ENCODE assay signal across 10 mouse cellular contexts in the genomic region with DNA sequence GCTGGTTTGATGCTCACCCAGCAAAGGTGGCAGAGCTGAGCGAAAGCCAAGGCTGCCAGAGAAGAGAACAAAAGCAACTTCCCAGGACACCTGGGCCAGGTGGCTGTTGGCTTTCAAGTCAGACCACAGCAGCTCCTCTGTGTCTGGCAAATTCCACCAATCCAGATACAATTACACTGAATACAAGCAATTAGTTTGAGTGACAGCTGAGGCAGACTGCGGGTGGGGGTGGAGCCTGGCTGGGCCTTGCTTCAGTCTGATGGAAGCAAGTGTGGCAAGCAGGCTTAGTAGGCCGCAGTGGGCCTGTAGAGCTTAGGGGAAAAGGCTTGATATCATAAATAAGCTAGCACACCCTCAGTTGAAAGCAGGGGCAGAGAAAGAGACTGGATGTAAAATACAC.
DNase-seq lines count a peak whose midpoint lies in the region; ATAC-seq and TF ChIP-seq lines count a peak whose summit lies in the region.
"Had no signal": no experiment of that assay in that cellular context is flagged by ENCODE, and none has a peak within 500 bp of the region (broad histone marks: within the 10 kb centered on the region; RNA-seq: fewer than 3 reads in every experiment).

No protein-coding gene starts in this region.

- no peak overlapping the region for H3K9ac ChIP-seq in lung, embryonic 14.5 days
- no peak overlapping the region for H3K9ac ChIP-seq in lung, postnatal 0 days (replicated peaks; ENCODE audit: low read depth)
- H3K9ac ChIP-seq in embryonic facial prominence, embryonic 14.5 days (ENCODE audit: low read depth, low read length), result no peak overlapping the region
- no peak overlapping the region for H3K9ac ChIP-seq in stomach, embryonic 15.5 days
- H3K9ac ChIP-seq in liver, embryonic 12.5 days, result no peak overlapping the region

- H3K27ac ChIP-seq in lung, embryonic 14.5 days (ENCODE audit: low read depth), result no peak overlapping the region; the same call in 1 of the 2 replicates
- no peak overlapping the region for H3K27ac ChIP-seq in lung, postnatal 0 days (ENCODE audit: low read length)
- H3K27ac ChIP-seq in embryonic facial prominence, embryonic 14.5 days (replicated peaks; ENCODE audit: low read depth, low read length), result no peak overlapping the region
- H3K27ac ChIP-seq in stomach, embryonic 15.5 days, result no peak overlapping the region
- H3K27ac ChIP-seq in liver, embryonic 12.5 days, result no peak overlapping the region

- H3K27me3 ChIP-seq in lung, embryonic 14.5 days (ENCODE audit: insufficient read depth, low read length), result no peaks in the 10 kb centered on the region; the same call in 1 of the 2 replicates
- no peaks in the 10 kb centered on the region for H3K27me3 ChIP-seq in lung, postnatal 0 days (replicated peaks; ENCODE audit: insufficient read depth, low read length)
- no peaks in the 10 kb centered on the region for H3K27me3 ChIP-seq in embryonic facial prominence, embryonic 14.5 days (replicated peaks; ENCODE audit: control insufficient read depth, insufficient read depth, low read length)
- H3K27me3 ChIP-seq in stomach, embryonic 15.5 days (replicated peaks), result no peaks in the 10 kb centered on the region
- H3K27me3 ChIP-seq in liver, embryonic 12.5 days (replicated peaks), result no peaks in the 10 kb centered on the region

- no peak for TF ChIP-seq CTCF in lung, embryonic 14.5 days (IDR thresholded peaks at IDR 0.05; ENCODE audit: low read depth)
- TF ChIP-seq CTCF in lung, postnatal 0 days (IDR thresholded peaks at IDR 0.05), result no peak

- peak; percentile 9 for DNase-seq in lung, embryonic 14.5 days
- no peak for DNase-seq in lung, postnatal 0 days (ENCODE audit: low spot score)
- peak; percentile 82 for DNase-seq in embryonic facial prominence, embryonic 14.5 days (ENCODE audit: low spot score)
- DNase-seq in layer of hippocampus, postnatal 10 days (ENCODE audit: low spot score in 2 of 2), result peak; percentile 39 to 60
- DNase-seq in thymus, postnatal 25 days, result no peak
- DNase-seq: heart, postnatal 14 days; right cerebral cortex, postnatal 25 days had no signal

- H3K4me2 ChIP-seq in lung, embryonic 14.5 days, result no peak overlapping the region
- H3K4me2 ChIP-seq in lung, postnatal 0 days (replicated peaks; ENCODE audit: low read depth, low read length), result no peak overlapping the region
- H3K4me2 ChIP-seq in embryonic facial prominence, embryonic 14.5 days (ENCODE audit: low read depth, low read length), result no peak overlapping the region
- no peak overlapping the region for H3K4me2 ChIP-seq in stomach, embryonic 15.5 days
- H3K4me2 ChIP-seq in liver, embryonic 12.5 days, result no peak overlapping the region

- no peaks in the 10 kb centered on the region for H3K9me3 ChIP-seq in lung, embryonic 14.5 days (ENCODE audit: low read depth, low read length)
- no peaks in the 10 kb centered on the region for H3K9me3 ChIP-seq in lung, postnatal 0 days (ENCODE audit: low read length)
- H3K9me3 ChIP-seq in embryonic facial prominence, embryonic 14.5 days (ENCODE audit: control insufficient read depth, low read length), result no peaks in the 10 kb centered on the region
- no peaks in the 10 kb centered on the region for H3K9me3 ChIP-seq in stomach, embryonic 15.5 days
- H3K9me3 ChIP-seq in liver, embryonic 12.5 days (replicated peaks), result no peaks in the 10 kb centered on the region

- no peak overlapping the region for H3K4me3 ChIP-seq in lung, embryonic 14.5 days (ENCODE audit: low read depth, low read length)
- no peak overlapping the region for H3K4me3 ChIP-seq in lung, postnatal 0 days (ENCODE audit: low read depth, low read length)
- H3K4me3 ChIP-seq in embryonic facial prominence, embryonic 14.5 days (ENCODE audit: low read depth, low read length), result no peak overlapping the region
- no peak overlapping the region for H3K4me3 ChIP-seq in stomach, embryonic 15.5 days (replicated peaks)
- no peak overlapping the region for H3K4me3 ChIP-seq in liver, embryonic 12.5 days

- no peaks in the 10 kb centered on the region for H3K36me3 ChIP-seq in lung, embryonic 14.5 days (ENCODE audit: insufficient read depth)
- H3K36me3 ChIP-seq in lung, postnatal 0 days (ENCODE audit: insufficient read depth, low read length), result no peaks in the 10 kb centered on the region
- no peaks in the 10 kb centered on the region for H3K36me3 ChIP-seq in embryonic facial prominence, embryonic 14.5 days (ENCODE audit: control insufficient read depth, insufficient read depth, low read length)
- H3K36me3 ChIP-seq in stomach, embryonic 15.5 days, result no peaks in the 10 kb centered on the region
- no peaks in the 10 kb centered on the region for H3K36me3 ChIP-seq in liver, embryonic 12.5 days

- no peak for TF ChIP-seq EP300 in lung, postnatal 0 days (IDR thresholded peaks at IDR 0.05)

- ATAC-seq in lung, embryonic 14.5 days (ENCODE audit: insufficient read depth), result peak; percentile 68; the same call in 1 of the 2 replicates
- no peak for ATAC-seq in lung, postnatal 0 days
- ATAC-seq in embryonic facial prominence, embryonic 14.5 days (ENCODE audit: low read depth), result peak; percentile 87
- ATAC-seq in stomach, embryonic 15.5 days (ENCODE audit: insufficient read depth, low FRiP score, low read depth), result peak; percentile 63; the same call in 1 of the 2 replicates
- no peak for ATAC-seq in liver, embryonic 12.5 days
- no peak for ATAC-seq in CD4-positive, CD25-positive, alpha-beta regulatory T cell, adult 4 months

- H3K4me1 ChIP-seq in lung, embryonic 14.5 days (ENCODE audit: insufficient read depth), result no peaks in the 10 kb centered on the region
- H3K4me1 ChIP-seq in lung, postnatal 0 days (ENCODE audit: insufficient read depth, low read depth, low read length), result no peaks in the 10 kb centered on the region
- H3K4me1 ChIP-seq in embryonic facial prominence, embryonic 14.5 days (ENCODE audit: control insufficient read depth, insufficient read depth, low read length), result no peaks in the 10 kb centered on the region
- H3K4me1 ChIP-seq in stomach, embryonic 15.5 days, result no peaks in the 10 kb centered on the region
- H3K4me1 ChIP-seq in liver, embryonic 12.5 days, result no peaks in the 10 kb centered on the region

- 30% methylated on average over 3 of the region's 3 CpGs for WGBS in lung, embryonic 14.5 days
- WGBS in lung, postnatal 0 days, result 48% methylated on average over 3 of the region's 3 CpGs
- 29% methylated on average over 3 of the region's 3 CpGs for WGBS in embryonic facial prominence, embryonic 14.5 days
- WGBS in stomach, embryonic 15.5 days, result 46% methylated on average over 3 of the region's 3 CpGs
- 61% methylated on average over 3 of the region's 3 CpGs for WGBS in liver, embryonic 12.5 days (ENCODE audit: insufficient replicate concordance)

Comparison
In these comparisons a context has a peak if more than half of its experiments do, and no peak if none do; other contexts are left out.
1. ATAC-seq: peak in lung, embryonic 14.5 days (single experiment), embryonic facial prominence, embryonic 14.5 days (single experiment) and stomach, embryonic 15.5 days (single experiment); none in lung, postnatal 0 days (single experiment), liver, embryonic 12.5 days (single experiment) and CD4-positive, CD25-positive, alpha-beta regulatory T cell, adult 4 months (single experiment).
2. DNase-seq: peak in lung, embryonic 14.5 days (single experiment), embryonic facial prominence, embryonic 14.5 days (single experiment) and layer of hippocampus, postnatal 10 days (2 of 2); none in lung, postnatal 0 days (single experiment) and thymus, postnatal 25 days (single experiment).